Mouse (Mus musculus) ES-E14 (cell line): ENCODE results near the gene Nfatc2. TPM values are rescaled to one million over a fixed set of nuclear protein-coding genes. Genes with fewer than 3 reads are reported as not detected.

Experiments used
- DNase-seq: peaks from one replicate; pipeline ENCODE4 v3.0.0-alpha.2; 2013; ENCODE audit warnings: low read depth, low spot score
- H3K27ac ChIP-seq: 2 replicates; pipeline ENCODE4 v1.5.1; 2012; ENCODE audit warnings: low read depth, mild to moderate bottlenecking, low read length, moderate library complexity, mixed read lengths; ENCODE audit not compliant: poor library complexity, insufficient read depth, severe bottlenecking
- H3K36me3 ChIP-seq: 2 replicates; pipeline ENCODE4 v1.6.1; 2012; ENCODE audit warnings: mild to moderate bottlenecking, low read length, moderate library complexity, mixed read lengths; ENCODE audit not compliant: control insufficient read depth, poor library complexity, insufficient read depth, severe bottlenecking
- H3K4me1 ChIP-seq, 2 experiments: fragments of 150-350 bp in 1 of 2; sonication (generic) in 1 of 2; 2 replicates each; pipeline ENCODE4 v1.6.1; 2012; ENCODE audit warnings: low read length in 2 of 2, mild to moderate bottlenecking in 1 of 2, mixed read lengths in 1 of 2; ENCODE audit not compliant: control insufficient read depth in 2 of 2, insufficient read depth in 2 of 2, poor library complexity in 1 of 2
- H3K4me3 ChIP-seq, 2 experiments: fragments of 150-350 bp in 1 of 2; sonication (generic) in 1 of 2; 2 replicates each; pipeline ENCODE4 v1.5.1; 2012; ENCODE audit warnings: low read length in 2 of 2, low read depth in 1 of 2, mild to moderate bottlenecking in 1 of 2, mixed read lengths in 1 of 2; ENCODE audit not compliant: insufficient read depth in 1 of 2, poor library complexity in 1 of 2, severe bottlenecking in 1 of 2
- H3K9ac ChIP-seq: 2 replicates; pipeline ENCODE4 v1.6.1; 2012; ENCODE audit warnings: low read depth, mild to moderate bottlenecking, low read length, mixed read lengths; ENCODE audit not compliant: poor library complexity, insufficient read depth, severe bottlenecking
- H3K9me3 ChIP-seq: fragments of 150-350 bp; sonication (generic); 2 replicates; pipeline ENCODE4 v1.6.1; 2012; ENCODE audit warnings: low read depth, mild to moderate bottlenecking, low read length; ENCODE audit not compliant: control insufficient read depth, insufficient read depth
- CHD2 ChIP-seq: IDR thresholded peaks from 2 replicates; pipeline ENCODE4 v1.6.1; 2014; ENCODE audit warnings: mild to moderate bottlenecking, low read depth, low read length, inconsistent platforms
- HCFC1 ChIP-seq: IDR thresholded peaks from 2 replicates; pipeline ENCODE4 v1.6.1; 2012; ENCODE audit warnings: low read length, inconsistent platforms, borderline replicate concordance; ENCODE audit not compliant: insufficient read depth
- MAFK ChIP-seq: IDR thresholded peaks from 2 replicates; pipeline ENCODE4 v1.6.1; 2014; ENCODE audit warnings: mild to moderate bottlenecking, low read depth, low read length, inconsistent platforms; ENCODE audit not compliant: insufficient read depth
- ZC3H11A ChIP-seq: IDR thresholded peaks from 2 replicates; pipeline ENCODE4 v1.6.1; 2012; ENCODE audit warnings: low read depth, mild to moderate bottlenecking, inconsistent platforms, low read length, borderline replicate concordance
- ZNF384 ChIP-seq: IDR thresholded peaks from 2 replicates; pipeline ENCODE4 v1.6.1; 2012; ENCODE audit warnings: low read depth, low read length, inconsistent platforms
- in situ Hi-C, 2 experiments: fragments of 600-800 bp; cut with MboI; formaldehyde crosslinking; loops; one replicate each; pipeline ENCODE4 v1.15.1; 2025; ENCODE audit warnings: low sequenced_read_pairs in 2 of 2, inconsistent platforms in 1 of 2; ENCODE audit not compliant: unreplicated experiment in 2 of 2
- total RNA-seq: library from RNA; depleted of rRNA; stranded (reverse); fragments of 300-350 nt; gene quantifications from 2 replicates; pipeline ENCODE4 v1.2.3, GENCODE M21; 2012

Nfatc2 gene
- total RNA-seq, 1 experiment, result 2.0 TPM

GRCm38 (mm10) chr2:168589368-168590167, 11.9 kb downstream of the Nfatc2 start:
- no peak for TF ChIP-seq CHD2
- TF ChIP-seq HCFC1, result no peak
- no peak for TF ChIP-seq ZNF384
- TF ChIP-seq MAFK, result no peak
- TF ChIP-seq ZC3H11A, result no peak
- Histone ChIP-seq H3K4me1 (peaks cover 5 to 18% of the 10 kb centered on the region in 2 experiments), H3K27ac (no peak overlapping the region), H3K36me3 (no peaks in the 10 kb centered on the region), H3K9ac (peak overlapping the region; percentile 77), H3K4me3 (peak overlapping the region; percentile 84 to 89), H3K9me3 (no peaks in the 10 kb centered on the region)
- DNase-seq, result no peak
- in situ Hi-C loops, result no loop called here

GRCm38 (mm10) chr2:168588591-168589367, 12.7 kb downstream of the Nfatc2 start:
- in situ Hi-C loops, result no loop called here
- H3K9me3 ChIP-seq, result no peaks in the 10 kb centered on the region
- DNase-seq, result no peak
- H3K9ac ChIP-seq, result no peak overlapping the region
- TF ChIP-seq ZC3H11A, result no peak
- no peak for TF ChIP-seq ZNF384
- no peak for TF ChIP-seq MAFK
- TF ChIP-seq CHD2, result no peak
- no peak for TF ChIP-seq HCFC1
- no peak overlapping the region for H3K27ac ChIP-seq
- H3K4me1 ChIP-seq, result peaks cover 5 to 20% of the 10 kb centered on the region in 2 experiments
- H3K4me3 ChIP-seq, result no peak overlapping the region
- H3K36me3 ChIP-seq, result no peaks in the 10 kb centered on the region

- DNase-seq, result no peak
- Histone ChIP-seq H3K9me3 (no peaks in the 10 kb centered on the region), H3K36me3 (no peaks in the 10 kb centered on the region), H3K4me3 (no peak overlapping the region), H3K4me1 (peaks cover 5 to 31% of the 10 kb centered on the region in 2 experiments), H3K27ac (no peak overlapping the region), H3K9ac (0 out of 2 replicates have a peak overlapping the region, but pooled peaks have one; percentile 15)
- in situ Hi-C loops, result no loop called here
- TF ChIP-seq MAFK, result no peak
- TF ChIP-seq ZNF384, result no peak
- TF ChIP-seq HCFC1, result no peak
- TF ChIP-seq CHD2, result no peak
- TF ChIP-seq ZC3H11A, result no peak
These were observed 14.3 kb downstream of the Nfatc2 start for GRCm38 (mm10) chr2:168587159-168587558.

GRCm38 (mm10) chr2:168586512-168586911, 14.9 kb downstream of the Nfatc2 start:
- no peaks in the 10 kb centered on the region for H3K36me3 ChIP-seq
- no peak for DNase-seq
- no peak for TF ChIP-seq ZNF384
- no peak for TF ChIP-seq MAFK
- TF ChIP-seq HCFC1, result no peak

More at GRCm38 (mm10) chr2:168586512-168586911, 14.9 kb downstream of the Nfatc2 start:
- Histone ChIP-seq H3K9ac (no peak overlapping the region), H3K9me3 (no peaks in the 10 kb centered on the region), H3K4me1 (peaks cover 5 to 31% of the 10 kb centered on the region in 2 experiments), H3K27ac (no peak overlapping the region), H3K4me3 (no peak overlapping the region)
- in situ Hi-C loops, result no loop called here
